Mouse (Mus musculus): ENCODE data around the gene Immp2l.
"Not testable (repeated sequence)": the region's sequence is repeated elsewhere in the genome, so short reads cannot be mapped to it uniquely, and the experiment has no call there.

The Immp2l gene

DNA sequence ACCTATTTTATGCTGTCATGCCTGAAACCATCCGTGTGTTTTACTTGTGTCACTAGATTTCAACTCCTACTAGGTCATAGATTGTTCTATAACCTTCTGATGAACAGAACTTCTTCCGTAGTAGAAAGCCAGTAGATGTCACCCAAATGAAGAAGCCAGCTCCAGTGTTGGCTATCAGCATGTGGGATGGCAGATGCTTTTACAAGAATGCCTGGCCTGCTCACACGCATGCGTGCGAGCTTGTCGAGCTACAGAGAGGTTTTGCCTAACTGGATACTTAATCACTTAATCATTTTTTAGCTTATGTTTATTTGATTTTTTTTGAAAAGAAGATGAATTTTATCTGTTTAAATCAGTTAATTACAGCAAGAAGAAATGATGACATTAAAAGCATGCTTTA, 805.6 kb downstream of the Immp2l start:
- DNase-seq (ENCODE audit: extremely low read depth, low read depth, low spot score), result no peak

DNA sequence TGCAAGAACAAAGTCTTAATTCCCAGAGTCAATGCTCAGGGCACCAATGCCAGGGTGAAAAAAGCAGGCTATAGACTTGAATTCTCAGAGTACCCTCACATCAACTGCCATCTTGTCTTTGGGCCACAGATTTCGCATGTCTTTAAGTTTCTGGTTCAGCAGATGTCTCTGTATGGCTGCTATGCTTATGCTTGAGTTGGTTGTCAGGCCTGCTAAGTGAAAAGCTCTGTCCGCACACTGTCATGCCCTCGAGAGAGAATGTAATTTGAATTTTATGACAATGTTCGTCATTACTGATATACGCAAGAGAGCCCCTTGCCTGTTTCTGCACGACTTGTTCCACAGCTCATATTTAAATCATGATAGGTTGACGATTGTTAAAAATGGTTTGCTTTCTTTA, 807.8 kb downstream of the Immp2l start:
- DNase-seq (ENCODE audit: extremely low read depth, low read depth, low spot score), result no peak

DNA sequence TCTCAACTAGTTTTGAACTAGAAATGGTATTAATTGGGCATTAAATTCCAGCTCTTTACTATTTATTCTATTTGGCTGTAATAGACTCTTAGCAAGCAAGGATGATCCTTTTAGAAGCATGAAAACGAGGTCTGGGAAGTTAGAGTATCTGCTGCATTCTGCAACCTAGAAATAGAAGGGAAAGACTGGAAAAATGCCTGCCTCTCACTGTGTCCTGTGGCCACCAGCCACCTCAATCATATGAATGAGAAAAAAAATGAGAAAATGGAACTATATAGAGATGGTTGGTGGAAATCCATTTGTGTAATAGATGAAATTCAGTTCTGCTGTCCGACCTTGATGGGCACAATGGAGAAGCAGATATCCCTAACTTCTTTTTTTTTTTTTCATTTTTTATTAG, 810.8 kb downstream of the Immp2l start:
- DNase-seq (ENCODE audit: extremely low read depth, low read depth, low spot score), result no peak

DNA sequence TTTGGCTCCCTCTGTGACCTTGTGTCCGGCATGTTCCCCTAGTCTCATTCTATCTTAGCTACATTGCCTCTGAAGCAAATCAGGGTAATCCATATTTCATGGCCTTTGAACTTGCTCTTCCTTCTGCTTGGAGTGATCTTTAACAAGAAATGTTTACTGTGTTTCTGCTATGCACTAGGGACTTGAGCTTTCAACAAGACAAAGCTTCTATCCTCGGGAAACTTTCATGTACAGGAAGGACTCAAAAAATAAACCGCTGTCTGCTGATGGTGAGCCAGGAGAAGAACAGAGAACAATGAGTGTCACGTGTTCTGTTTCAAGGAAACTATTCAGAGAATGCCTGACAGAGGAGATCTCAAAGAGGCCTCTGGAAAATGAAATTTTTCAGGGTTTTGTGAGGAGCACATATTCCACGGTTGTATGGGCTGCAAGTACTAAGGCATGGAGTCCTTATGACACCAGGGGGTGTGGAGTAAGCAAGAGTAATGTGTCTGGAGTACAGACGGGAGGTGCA, 814.5 kb downstream of the Immp2l start:
- no peak for DNase-seq (ENCODE audit: extremely low read depth, low read depth, low spot score)

DNA sequence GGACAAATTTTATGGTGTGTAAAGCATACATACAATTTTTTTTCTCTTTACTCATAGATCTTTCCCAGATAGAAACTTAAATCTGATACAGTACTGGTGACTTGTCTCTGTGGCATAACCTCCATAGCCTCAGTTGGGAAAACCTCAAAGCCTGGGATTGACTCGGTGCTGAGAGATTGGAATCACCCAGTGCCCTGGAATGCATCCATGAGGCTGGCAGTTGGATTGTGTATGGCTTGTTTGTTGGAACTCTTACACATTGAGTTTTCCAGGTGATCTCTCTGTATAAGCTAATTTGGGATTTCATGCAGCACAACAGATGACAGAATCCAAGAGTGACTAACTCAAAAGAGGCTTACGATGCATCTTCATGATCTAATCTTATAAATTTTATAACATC, 815.4 kb downstream of the Immp2l start:
- DNase-seq (ENCODE audit: extremely low read depth, low read depth, low spot score), result no peak

DNA sequence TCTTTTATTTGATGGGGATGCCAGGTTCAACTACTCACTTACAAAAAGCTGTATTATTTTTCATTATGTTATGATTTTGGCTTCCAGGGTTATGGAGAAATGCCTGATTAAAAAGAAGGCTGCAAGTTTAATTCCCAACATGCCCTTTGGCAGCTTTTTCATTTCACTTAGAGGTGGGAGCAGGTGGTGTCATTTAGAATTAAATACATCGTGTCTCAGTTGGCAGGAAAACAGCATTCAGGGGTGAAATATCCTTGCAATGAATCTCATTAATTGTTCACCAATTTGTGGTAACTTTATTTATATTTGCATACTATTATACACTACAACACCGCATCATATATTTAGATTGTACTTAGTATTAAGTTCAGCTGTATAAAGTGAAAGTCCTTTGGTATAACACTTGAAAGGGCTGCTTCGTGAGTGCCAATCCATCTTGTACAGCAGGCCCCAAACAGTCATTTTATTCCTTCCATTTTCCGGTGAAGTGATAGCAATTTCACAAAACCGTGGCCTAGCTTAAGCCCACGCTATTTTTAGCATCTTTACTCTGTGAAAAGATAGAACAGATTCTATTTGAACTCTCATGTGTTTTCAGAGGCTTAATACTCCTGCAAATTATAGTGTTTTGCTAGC, 818.9 kb downstream of the Immp2l start:
- DNase-seq (ENCODE audit: extremely low read depth, low read depth, low spot score), result no peak

DNA sequence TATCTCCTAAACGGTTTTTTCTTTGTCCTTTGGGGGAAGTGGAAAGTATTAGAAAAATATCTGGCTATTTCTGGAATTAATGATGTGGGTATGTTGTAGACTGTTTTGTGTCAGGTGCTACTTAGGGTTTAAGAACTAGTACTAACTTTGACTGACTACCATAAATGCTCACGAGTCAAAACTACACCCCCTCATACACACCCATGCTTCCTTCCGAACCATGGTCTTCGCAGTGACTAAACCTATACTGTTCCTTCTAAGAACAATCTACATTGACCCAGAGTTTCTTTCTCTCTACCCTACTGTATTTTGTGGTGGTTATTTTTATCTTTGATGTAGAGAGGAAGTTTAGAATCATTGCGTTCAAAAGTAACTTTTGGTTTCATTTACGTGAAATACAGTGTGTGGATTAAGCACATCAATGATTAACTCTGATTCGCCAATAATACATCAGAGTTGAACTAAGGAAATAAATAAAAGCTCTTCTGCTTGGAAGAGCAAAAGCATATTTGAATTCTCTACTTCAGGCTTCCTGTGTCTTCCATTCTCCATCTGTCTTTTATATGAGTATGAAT, 828.1 kb downstream of the Immp2l start:
- no peak for DNase-seq (ENCODE audit: extremely low read depth, low read depth, low spot score)

DNA sequence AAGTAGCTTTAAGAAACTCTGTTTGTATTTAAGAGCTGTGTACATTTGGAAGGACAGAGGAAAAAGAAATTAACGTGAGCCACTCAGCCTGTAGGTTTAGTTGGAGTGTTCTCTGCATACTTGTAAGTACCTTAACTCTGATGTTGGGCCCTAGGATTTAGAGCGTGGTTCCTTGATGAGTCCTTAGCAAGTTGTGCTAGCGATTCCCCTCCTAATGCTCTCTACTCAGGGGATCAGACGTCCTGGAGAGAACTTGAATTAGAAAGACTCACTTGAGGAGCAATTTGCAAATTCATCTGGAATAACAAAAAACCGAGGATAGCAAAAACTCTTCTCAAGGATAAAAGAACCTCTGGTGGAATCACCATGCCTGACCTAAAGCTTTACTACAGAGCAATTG, 835.8 kb downstream of the Immp2l start:
- DNase-seq (ENCODE audit: extremely low read depth, low read depth, low spot score), result not testable (repeated sequence)

DNA sequence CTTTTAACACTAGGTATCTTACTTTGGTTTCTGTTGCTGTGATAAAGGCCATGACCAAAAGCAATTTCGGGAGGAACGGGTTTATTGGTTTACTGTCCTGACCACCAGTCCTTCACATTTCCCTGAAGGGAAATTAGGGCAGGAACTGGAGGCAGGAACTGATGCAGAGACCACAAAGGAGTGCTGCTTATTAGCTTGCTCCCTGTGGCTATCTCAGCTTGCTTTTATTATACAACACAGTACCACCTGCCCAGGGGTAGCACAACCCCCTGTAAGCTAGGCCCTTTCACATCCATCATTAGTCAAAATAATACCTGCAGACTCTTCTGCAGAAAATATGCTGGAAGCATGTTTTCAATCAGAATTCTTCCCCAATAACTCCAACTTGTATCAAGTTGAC, 844.4 kb downstream of the Immp2l start:
- DNase-seq (ENCODE audit: extremely low read depth, low read depth, low spot score), result no peak

DNA sequence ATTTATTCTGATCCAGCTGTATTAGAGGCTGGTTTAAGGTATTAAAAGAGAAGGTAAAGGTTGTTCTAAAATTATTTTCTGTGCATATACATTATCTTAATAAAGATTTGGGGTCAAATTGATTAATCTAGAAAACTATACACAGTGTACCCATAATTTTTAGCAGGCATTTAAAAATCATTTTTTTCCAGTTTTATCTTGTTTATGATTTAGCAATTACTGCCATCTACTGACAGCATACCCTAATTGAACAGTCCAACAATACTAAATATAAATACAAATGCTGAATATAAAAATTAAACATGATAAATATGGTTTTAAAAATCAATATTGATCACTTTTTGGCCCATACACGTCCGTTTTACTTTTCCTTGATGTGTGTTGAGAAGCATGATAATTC, 850.1 kb downstream of the Immp2l start:
- no peak for DNase-seq (ENCODE audit: extremely low read depth, low read depth, low spot score)

DNA sequence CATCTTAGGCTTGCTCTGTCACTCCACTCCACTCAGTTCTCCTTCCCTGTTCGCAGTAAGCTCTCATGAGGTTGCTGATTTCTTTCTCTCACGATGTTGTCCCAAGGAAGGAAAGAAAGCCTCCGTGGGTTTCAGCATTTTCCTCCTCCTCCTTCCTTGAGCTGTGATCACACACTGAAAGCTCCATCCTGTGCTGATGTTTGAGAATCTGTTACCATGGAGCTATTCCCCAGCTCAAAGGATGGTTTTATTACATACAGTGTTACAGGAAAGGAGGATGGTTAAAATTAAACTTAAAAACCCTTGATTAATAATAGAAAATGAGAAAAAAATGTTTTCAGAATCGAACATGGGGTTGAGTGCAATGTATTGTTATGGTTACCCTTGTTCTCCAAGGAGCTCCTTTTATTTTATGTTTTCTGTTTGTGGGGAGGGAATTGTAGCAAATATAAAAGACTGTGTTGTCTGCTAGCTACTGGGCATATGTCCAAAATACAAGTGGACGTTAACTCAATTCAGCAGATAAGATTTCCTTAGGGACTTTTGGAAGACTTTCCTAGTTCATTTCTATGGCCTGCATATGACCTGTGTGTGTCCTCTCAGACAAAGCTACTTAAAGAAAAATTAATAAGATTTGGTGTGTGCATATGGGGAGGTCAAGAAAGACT, 853.5 kb downstream of the Immp2l start:
- no peak for DNase-seq (ENCODE audit: extremely low read depth, low read depth, low spot score)

DNA sequence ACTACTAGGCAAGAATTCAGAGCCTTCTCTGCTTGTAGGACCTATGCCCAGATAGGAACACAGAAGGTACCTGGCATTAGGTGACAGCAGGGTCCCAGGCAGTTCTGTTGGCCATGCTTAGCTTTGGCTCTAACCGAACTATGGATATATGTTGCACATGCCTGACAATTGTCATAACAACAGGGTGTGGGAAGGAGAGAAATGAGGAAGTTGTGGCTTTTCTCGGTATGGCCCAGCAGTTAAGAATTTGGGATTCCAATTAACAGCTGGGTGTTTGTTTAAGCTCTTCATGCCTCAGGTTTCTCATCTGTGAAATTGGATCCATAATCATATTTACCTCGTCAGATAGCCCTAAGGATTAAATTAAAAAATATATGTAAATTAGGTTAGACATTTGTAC, 854.6 kb downstream of the Immp2l start:
- DNase-seq (ENCODE audit: extremely low read depth, low read depth, low spot score), result no peak

DNA sequence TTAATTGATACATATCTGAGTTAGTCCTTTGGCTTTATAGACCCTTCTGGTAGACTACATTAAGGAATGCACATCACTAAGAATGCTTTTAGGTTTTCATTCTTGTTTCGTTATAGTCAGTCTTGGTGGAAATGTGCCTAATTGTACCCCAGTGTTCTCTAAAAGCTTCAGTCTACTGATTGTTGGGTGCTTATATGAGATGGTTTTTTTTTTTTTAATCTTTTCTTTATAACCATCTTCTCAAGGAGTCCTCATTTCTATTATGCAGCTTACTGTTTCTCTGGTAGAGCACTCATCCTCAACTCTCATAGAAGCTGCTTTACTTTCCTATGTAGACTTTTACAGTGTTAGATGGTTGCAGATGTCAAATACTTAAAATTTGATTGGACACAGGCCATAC, 855.1 kb downstream of the Immp2l start:
- no peak for DNase-seq (ENCODE audit: extremely low read depth, low read depth, low spot score)

DNA sequence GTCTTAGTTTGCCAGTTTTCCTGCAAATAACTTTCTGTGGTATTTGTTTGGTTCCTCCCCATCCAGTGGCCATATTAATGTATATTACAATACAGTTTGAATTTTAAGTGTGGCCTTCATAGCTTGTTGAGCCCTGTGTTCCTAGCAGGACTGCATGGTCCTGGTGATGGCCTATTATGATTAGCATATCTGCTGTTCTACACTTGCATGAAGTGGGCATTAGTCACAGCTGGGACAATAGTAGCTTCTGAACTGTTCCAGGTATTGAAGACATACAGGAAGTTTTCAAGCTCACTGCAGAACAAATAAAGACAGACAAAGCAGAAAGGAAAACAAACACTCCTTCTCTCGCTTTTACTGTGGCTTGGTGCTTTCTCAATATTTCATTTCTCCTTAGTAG, 855.5 kb downstream of the Immp2l start:
- DNase-seq (ENCODE audit: extremely low read depth, low read depth, low spot score), result no peak

DNA sequence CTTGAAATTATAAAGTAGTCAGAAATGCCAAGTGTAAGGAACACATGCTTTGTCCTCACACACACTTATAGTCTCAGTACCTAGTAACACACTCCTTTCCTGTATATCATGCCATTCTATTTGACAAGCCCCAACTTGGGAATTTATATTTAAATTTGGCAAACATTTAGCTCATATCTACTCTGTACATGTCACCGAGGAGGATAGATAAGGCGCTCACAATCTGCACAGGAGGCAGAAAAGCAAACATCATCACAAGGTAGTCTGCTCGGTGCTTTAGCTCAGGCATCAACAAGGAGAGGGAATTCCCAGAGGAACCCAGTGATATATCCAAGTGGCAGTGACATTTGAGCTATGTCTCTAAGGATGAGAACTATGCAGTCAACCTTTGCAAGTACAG, 856.9 kb downstream of the Immp2l start:
- DNase-seq (ENCODE audit: extremely low read depth, low read depth, low spot score), result no peak

DNA sequence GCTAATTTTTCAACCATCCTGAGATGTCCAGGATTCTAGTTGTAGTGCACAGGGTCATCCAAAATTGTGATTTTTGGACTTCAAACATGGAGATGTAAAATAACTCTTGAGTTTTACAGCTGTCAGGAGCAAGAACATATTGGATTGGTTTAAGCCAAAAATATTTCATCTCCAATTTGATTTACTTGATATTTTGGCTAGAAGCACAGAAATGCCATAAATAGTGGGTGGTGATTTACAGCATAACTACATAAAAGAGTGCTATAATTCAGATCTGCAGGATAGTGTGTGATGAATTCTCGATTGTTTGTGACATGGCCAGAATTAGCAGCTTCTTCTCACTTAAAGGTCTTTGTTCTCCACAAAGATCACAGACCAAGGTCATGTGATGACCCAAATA, 884.1 kb downstream of the Immp2l start:
- no peak for DNase-seq (ENCODE audit: extremely low read depth, low read depth, low spot score)

DNA sequence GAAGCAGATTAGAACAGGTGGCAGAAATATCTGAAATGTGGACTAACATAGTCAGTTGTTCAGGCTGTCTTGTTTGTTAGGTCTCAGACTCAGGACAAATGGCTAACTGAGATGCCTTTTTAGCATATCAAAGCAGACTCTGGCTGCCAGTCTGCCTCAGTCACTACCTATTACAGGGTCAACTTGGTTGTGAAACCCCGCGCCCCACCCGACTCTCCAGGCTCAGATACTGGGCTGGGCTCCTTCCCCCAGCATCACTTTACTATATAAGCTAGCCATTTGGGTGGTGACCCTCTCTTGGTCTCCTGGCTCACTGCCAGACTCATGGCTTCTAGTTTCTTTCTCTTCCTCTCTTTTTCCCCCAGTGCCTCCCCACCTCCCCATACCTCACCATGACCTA, 887.7 kb downstream of the Immp2l start:
- DNase-seq (ENCODE audit: extremely low read depth, low read depth, low spot score), result no peak

DNA sequence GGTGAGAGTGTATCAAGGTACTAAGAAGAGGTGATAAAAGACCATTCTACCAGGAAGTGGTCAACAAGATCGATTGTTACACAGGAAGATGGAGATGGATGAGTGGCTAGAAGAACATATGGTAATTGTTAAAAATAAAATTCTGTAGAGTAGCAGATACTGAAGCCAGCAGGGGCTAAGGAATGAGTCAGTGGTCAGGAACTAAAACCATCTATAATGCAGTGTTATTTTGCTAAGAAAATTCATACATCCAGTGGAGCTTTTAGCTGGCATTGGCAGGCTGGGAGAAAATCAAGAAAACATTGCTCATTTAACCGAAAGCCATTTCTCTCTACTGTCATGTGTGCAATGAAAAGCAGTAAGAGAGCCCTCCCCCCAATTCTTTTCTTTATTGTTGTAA, 913.9 kb downstream of the Immp2l start:
- no peak for DNase-seq (ENCODE audit: extremely low read depth, low read depth, low spot score)

DNA sequence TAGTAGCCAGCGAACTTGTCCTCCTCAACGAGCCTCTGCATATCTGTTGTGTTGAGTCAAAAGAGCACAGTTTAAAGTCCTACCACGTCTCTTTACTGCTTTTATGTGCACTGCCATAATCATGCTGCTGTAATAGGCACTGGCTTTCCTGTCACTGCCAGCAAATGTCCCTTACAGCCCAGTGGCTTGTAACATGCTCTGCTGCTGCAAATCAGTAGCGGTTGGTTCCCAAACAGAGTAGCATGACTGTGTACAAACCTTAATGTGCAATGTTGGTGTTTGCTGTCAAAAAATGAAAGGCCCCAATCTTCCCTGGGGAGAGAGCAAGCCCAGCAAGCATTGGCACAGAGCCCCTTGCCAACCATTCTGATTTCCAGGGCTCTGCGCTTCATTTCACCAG, 918.0 kb downstream of the Immp2l start:
- DNase-seq (ENCODE audit: extremely low read depth, low read depth, low spot score), result no peak

DNA sequence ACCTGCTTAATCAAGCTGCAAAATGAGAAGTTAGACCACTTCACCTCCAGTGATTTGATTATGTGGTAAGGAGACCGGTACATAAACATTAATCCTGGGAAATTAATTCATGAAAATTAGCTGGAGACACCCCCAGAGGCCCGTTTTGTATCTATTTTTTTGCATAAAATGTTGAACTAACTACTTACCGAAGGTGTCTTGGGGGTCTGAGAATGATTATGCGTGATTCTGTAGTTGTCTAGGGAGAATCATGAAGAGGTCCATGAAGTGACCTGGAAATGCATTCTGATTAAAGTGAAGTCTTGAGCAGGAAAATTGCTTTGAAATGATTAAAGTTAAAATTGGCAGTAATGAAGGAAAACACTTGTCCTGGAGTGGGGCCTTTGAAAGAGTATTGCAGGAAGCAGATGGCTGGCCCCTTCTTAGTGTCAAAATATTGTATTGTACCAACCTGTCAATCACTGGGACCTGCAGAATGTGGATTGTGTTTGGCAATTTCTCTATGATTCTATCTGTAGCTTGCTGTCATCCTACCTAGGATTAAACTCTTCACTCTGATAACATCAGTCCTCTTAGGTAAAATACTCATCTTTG, 920.3 kb downstream of the Immp2l start:
- no peak for DNase-seq (ENCODE audit: extremely low read depth, low read depth, low spot score)

DNA sequence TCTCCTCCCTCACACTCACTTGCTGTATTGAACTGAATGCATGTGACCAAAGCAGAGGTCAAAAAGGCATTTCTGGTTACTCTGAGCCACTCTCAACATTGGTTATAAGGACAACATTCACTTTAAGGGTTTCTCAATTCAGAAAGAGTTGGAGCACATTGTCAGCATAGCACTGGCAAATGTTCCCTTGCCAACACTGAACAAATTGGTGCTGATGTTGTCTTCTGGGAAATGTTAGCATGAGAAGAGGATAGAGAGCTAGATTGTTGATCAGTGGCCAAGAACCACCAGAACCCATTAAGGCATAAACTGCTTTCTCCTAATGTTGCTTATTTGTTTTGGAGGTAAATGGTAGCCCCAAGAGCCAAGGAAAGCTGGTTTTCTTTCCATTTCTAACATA, 922.6 kb downstream of the Immp2l start:
- no peak for DNase-seq (ENCODE audit: extremely low read depth, low read depth, low spot score)

DNA sequence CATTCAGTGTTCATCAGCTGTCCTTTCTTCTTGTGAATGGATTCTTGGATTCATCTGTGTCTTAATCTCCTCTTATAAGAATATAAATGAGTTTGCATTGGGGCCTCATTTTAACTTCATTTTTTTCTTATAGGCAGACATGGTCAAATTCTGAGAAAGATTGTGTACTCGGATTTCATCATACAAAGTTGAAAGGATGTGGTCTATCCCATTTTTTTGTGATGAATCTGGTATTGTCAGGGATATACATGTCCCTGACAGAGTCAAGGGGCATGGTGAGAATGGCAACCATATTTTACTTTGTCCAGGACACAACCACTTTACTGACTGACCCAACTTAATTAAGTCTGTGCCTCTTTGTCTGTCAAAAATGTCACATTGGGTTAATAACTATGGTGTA, 925.5 kb downstream of the Immp2l start:
- no peak for DNase-seq (ENCODE audit: extremely low read depth, low read depth, low spot score)
